Mouse (Mus musculus) heart, postnatal 0 days (tissue): ENCODE data around the gene Gm42791.

Experiments
- CTCF ChIP-seq: IDR thresholded peaks from 2 replicates; pipeline ENCODE4 v1.5.1; 2016; ENCODE audit warnings: antibody characterized with exemption, control low read depth, low read depth
- EP300 ChIP-seq: IDR thresholded peaks from 2 replicates; pipeline ENCODE4 v1.6.1; 2016; ENCODE audit warnings: antibody characterized with exemption, low read depth

DNA sequence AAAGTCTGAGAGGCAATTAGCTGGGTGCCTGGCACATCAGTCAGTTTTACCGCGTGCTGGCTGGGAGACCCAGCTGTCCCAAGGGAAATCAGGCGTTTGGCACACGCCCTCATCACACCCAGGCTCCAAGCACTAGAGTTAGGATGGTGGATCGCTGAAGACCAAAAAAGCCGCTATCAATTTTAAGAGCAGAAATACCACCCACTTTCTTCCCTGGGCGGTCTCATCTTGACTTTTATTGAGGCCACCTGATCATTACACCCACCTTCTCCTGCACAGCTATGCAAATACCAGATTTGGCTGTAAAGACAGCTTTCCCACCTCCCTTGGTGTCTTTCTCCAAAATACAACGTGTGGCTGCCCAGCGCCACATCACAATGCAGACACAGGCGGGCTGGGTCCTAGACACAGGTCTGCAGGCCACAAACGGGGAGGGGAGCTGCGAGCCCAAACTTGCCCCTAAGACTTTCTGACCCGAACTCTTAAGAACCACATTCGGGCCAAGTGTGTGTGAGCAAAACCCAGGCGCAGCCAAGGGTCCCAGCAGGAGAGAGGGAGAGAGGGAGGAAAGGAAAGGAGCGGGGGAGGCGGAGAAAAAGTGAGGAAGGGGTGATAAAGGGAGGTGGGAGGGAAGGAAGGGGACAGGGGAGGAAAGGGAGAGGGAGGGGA is 19.8 kb upstream of the Gm42791 start:
- no peak for TF ChIP-seq CTCF
- TF ChIP-seq EP300: no peak
